Mouse (Mus musculus): ENCODE data around the gene Gdap2.

The Gdap2 gene

DNA sequence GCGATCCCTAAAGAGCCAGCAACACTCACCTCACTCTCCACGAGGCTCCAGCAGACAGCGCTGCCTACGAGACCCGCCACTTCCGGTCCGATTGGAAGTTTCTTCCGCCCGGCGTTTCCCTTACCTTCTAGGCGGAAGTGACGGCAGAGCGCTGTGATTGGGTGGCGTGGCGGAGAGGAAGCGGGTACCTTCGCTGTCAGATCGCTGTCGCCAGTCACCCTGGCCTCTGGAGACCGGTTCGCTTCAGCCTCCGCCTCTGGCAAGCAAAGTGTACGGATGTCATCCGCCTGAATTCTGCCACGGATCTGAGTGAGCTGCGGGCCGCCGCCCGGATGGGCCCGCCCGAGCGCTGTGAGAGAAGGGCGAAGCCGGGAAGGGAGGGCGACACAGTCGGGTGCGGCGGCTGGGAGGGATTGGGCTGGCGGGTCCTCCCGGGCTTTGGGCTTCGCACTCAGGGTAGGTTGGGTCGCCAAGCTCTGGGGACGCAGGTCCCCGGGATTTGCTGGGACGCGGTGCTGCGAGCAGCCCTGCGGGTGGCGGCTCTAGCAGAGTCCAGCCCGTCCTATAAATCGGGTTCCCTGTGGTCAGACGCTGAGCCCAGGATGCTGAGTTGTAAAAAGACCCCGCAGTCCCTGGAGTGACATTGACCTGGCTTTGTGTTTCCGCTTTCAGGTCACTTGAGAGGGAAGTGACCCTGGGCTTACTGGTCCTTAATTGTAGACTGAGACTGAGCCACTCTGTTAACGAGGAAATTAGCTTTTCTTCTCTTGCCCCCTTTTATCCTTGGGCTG lies at the start of gene Gdap2, which contains the start of gene Wdr3:
TSS of gene Gdap2 (plus strand) at position 67 of the 791 bp plus-strand sequence.
TSS of gene Wdr3 (minus strand) at position 93 of the 791 bp plus-strand sequence.
- peak; percentile 89 to 94 for DNase-seq (ENCODE audit: low spot score in 2 of 2)

DNA sequence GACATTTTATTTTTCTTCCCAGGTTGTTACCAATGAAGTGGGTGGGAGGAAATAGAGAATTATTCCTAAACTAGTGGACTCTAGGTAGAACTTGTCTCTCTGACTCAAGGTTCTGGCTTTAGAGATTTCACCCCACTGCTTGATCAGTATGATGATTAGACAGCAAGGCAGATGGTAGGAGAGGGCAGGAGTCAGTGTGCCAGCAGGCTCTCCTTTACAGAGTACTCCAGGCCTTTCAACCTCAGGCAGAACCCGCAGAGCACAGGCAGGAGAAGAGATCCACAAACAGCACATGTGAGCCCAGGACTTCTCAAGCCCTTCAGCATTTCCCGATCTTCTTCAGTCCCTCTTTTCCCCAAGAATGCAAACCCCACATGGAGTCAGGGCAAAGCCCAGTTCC lies 43.5 kb upstream of the Gdap2 start:
- no peak for DNase-seq (ENCODE audit: low spot score in 2 of 2)

DNA sequence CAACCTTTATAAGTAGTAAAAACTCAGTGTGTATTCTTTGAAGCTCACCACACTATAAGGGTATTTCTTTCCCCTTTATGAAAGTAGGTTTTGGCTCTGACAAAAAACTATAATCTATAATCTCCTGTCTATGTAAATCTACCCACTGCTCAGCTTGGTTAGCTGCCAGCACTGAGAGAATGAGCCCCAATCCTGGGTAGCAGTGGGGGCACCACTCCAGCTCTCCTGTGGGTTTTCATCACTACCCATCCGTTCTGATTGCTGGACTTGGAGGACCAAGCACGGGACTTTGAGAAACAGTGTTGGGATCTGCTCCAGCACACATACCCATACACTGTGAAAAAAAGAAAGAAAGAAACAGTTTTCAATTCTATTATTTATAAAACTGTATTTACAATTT lies 40.2 kb upstream of the Gdap2 start:
- no peak for DNase-seq (ENCODE audit: low spot score in 2 of 2)

DNA sequence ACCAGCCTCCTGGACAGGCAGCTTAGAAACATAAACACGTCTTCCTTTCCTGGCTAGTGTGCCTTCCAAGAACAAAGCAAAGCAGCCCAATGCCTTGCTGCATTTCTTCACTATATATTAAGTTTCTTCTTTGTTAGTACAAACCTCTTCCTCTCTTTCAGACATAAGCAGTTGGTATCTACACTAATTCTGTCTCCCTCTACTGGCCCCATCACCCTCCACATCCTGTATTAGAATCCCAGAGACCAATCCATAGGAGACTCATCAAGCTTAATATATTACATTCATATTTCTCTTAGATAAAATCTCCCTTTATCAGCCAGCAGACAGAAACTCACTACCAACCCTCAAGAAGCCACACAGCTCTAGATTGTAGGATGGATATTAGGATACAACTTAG lies 39.7 kb upstream of the Gdap2 start:
- DNase-seq (ENCODE audit: low spot score in 2 of 2), result no peak

DNA sequence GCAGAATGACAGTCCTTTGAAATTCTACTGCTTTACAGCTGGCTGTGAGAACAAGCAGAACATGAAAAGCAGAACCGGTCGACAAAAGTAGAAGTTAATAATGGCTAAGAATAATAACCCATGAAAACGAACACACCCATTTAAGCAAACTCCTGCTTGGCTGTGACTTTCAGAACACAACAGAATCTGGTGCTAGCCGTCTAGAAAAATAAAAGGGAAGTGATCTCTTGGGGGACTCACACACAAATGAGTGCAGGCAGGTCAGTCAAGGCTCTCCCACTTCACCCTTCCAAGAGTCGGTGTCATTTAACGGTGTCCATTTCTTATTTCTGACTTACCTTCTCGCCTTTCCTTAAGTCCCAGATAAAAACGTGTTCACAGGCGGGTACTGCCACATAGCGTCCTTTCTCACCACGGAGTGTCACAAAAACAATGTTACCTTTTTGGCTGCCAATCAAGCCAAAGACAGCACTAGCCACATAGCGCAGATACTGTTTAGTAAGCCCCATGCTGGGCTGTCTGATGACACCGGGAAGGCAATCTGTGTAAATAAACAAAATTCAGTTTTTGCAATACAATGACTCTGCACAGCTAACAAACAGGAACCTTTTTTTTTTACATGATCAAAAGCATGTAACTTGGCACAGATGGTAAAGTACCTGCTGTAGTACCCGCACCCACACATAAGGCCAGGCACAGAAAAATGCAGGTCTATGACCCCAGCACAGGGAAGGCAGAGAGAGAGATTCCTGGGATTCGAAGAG lies 1.3 kb upstream of the Gdap2 start:
- DNase-seq (ENCODE audit: low spot score in 2 of 2), result no peak

DNA sequence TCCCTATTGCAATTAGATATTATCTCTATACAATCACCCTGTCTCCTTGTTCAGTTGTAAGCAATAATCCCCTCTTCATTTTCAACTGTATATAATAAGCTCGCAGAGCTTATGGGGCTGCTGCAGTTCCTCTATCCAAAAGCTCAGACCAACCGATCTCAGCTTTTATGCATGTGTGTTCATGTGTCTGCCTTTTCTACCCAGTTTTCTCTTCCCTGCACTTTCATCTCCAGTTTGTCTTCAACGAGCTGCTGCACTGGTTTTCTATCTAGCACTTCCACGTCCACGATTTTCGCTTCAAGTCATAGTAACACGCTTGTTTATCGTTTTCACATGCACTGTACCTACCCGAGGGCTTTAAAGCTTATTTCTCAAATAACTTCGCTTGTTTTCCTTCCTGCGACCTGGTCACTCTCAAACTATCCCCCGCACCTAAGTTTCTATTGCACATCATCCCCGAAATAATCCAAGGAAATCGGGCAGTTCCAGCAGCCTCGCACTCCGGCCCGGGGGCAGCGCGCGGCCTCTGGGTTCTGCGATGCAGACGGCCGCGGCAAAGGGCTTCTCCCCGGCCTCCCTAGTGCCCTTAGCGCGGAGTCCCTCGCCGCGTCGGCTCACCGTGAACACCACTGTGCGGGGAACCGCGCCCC lies 391 bp upstream of the Gdap2 start:
- DNase-seq (ENCODE audit: low spot score in 2 of 2), result no peak

DNA sequence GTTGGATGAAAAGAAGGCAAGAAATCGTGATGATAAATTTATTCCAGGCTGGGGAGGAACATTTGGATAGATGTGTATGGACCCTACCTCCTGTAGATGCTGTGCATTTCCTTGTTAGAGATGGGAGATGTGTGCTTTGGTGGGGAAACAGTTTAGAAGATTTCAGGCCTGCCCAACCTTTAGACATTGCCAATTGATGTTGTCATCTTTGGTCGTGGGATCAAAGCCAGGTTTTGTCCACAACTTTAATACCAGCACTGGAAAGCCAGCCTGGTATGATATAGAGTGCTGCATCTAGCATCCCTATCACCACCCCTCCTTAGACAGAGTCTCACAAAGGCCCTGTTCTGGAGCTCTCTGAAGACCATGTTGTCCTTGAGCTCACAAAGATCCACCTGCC lies 1.4 kb downstream of the Gdap2 start:
- no peak for DNase-seq (ENCODE audit: low spot score in 2 of 2)

DNA sequence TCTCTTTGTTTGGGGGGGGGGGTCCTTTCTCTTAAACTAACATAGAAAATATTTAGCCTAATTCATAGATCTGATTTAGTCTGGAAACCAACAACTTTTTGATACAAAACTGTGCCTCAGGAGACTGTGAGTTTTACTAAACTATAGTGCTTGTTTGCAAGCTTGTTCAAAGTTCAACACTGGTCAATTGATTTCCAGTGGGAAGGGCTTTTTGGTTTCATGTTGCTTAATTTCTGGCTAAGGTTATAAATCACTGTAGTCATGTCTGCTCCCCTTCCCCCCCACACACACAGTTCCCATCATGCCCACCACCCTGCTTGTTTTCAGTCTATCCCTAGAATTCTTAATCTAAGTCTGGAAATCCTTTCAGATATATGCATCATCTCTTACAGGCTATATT lies 2.8 kb downstream of the Gdap2 start:
- DNase-seq (ENCODE audit: low spot score in 2 of 2), result no peak

DNA sequence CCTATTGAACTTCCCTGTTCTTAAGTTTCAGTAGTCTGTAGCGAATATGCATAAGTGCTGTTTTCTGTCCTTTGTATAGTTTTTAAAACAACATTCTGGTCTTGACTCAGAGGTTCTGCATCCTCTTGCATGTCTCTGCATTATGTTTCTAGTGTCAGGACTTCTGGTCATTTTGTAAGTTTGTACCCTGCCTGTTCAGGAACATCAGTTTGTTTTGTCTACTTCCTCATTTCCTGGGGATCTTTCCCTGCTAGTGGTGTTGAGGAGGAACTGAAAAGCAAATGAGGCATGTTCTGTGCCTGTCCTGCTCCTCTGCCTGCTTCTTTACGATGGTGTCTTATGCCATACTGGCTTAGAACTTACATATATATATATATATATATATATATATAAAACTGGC lies 13.8 kb downstream of the Gdap2 start:
- no peak for DNase-seq (ENCODE audit: low spot score in 2 of 2)

DNA sequence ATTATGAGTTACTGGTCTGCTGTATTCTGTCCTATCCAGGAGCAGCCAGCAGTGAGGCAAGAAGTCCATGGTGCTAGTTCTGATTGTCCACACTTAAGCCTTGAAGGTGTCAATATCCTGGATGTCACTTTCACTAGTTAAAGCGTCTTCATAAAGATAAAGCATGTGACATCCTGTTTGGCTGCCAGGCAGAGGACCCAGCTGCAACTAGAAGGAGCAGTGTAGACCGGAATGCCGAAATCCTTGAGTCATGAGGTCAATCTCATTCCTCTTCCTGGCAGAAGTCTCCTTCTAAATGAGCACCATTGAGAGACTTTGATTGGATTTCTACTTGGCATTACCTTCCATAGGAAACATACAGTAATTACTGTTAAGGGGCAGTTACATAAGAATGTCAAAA lies 18.3 kb downstream of the Gdap2 start:
- DNase-seq (ENCODE audit: low spot score in 2 of 2), result no peak

DNA sequence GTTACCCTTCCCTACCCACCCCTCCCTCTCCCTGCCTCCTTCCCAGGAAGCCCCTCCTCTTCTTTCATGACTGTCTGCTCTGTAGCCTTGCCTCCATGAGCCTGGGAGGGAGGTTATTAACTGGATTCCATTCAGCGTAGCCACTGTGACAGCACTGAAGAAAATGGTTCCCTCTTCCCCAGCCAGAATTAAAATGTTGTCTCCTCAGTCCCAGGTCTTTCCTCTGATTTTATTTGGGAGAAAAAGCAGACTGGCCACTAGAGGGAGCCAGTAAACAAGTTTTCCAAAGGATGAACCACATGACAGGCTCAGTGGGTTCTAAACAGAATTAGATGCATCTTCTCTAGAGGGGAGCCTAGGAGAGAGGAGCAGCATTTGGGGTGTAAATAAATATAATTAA lies 27.3 kb downstream of the Gdap2 start:
- DNase-seq (ENCODE audit: low spot score in 2 of 2), result peak; percentile 19 to 43

DNA sequence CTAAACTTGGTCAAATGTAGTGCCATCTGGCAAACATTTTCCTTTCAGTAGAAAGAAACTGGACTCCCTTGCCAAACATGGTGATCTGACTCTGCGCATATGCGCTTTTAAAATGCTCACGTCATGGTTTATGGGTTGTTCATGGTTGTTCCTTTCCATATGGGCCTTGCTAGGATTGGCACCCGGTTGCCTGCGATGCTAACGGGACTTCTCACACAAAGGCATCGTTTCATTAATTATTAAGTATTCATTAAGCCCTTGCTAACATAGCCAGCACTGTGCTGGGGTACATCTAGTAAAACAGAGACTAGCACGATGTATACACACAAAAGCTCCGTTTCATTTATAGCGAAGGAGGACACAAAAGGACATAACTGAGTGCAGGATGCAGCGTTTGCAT lies 27.7 kb downstream of the Gdap2 start:
- no peak for DNase-seq (ENCODE audit: low spot score in 2 of 2)

DNA sequence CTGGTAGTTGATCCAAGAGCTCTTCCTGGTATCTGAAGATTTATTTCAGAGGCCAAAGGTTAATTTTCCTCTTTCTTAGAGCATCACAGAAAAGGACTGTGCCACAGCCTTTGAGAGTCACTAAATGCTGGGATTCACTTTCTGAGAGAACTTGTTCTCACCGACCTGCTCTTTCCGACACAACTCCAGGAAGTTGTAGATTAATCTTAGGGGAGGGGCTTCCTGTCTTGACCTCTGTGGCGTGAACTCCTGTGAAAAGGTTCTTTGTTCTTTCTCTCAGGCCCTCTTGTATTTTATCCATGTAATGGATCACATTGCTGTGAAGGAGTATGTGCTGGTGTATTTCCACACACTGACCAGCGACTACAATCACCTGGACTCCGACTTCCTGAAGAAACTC lies 32.0 kb downstream of the Gdap2 start:
- DNase-seq (ENCODE audit: low spot score in 2 of 2), result no peak

DNA sequence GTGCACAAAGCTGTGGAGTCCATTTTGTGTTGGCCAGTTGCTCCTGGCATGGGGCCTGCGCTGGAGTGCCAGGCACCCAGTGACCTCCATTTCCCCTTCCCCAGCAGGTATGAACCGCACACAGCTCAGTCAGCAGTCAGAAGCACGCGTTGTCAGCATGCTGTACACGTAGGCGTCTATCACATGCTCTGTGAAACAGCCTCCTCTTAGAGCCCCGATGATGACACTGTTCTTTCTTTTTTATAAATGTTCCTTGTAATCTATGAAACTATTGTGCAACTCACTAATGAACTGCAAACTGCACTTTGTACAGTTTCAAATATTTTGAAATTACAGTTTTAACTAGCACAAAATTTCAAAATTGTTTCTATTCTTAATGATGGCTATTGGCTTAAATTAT lies 39.4 kb downstream of the Gdap2 start:
- no peak for DNase-seq (ENCODE audit: low spot score in 2 of 2)

DNA sequence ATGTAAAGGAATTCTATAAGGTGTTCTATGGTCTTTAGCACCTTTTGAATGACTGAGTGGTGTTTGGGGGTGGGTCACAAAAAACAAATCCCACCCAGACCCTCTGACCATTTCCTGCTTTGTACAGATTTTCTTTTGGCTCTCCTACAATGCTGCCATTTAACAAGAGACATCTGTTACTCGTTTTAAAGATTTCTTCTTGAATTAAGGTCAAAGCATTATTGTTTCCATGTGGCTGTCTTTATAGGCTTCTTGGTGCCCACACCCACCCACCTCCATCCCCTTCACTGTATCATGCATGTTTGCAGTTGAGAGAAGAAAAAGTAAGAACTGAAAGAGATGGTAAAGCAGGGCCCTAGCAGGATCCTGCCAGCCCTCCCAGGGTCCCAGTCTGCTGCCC lies 44.8 kb downstream of the Gdap2 start:
- no peak for DNase-seq (ENCODE audit: low spot score in 2 of 2)

DNA sequence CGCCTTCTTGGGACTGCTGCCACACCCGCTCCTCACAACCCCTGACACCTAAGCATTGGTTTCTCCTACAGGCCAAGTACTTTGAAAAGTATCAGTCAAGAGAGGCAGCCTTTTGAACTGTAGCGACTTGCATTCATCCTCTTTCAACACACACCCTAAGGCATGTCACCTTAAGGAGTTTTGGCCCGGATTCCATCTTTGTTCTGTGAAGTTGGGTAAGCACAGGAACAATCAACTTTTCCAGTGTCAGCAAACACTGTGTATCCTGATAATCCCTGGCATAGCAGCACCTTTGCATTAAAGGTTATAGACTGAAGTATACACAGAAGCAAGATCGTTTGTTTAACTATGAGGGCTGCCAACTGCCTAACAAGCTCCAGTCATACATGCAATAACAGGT lies 53.3 kb downstream of the Gdap2 start:
- no peak for DNase-seq (ENCODE audit: low spot score in 2 of 2)

DNA sequence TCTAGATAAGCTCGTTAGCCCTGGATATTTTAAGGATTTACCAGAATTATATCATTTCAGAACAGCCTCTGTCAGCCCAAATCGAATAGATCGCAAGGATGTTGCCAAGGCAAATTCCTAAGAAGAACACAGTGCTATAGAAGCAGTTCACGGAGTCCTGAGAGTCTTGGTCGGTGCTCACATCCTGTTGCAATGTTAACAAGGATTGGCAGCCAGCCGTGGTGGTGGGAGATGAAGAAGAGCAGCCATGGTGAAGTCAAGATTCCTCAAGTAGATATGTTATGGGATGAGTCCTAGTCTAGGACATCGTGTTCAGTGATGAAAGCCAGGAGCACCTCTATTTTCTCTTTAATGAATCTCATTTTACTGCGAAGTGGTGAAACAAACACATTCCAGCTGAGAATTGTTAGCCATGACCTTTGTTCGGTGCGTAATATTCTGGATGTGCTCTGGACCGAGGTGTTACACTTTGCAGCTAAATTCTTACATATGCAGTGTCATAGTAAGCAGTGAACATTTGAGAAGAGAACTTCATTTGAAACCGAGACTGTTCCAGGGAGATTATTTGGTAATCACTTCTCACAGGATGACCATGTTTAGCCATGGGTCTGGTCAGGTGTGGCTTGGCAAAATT lies 63.3 kb downstream of the Gdap2 start:
- no peak for DNase-seq (ENCODE audit: low spot score in 2 of 2)

DNA sequence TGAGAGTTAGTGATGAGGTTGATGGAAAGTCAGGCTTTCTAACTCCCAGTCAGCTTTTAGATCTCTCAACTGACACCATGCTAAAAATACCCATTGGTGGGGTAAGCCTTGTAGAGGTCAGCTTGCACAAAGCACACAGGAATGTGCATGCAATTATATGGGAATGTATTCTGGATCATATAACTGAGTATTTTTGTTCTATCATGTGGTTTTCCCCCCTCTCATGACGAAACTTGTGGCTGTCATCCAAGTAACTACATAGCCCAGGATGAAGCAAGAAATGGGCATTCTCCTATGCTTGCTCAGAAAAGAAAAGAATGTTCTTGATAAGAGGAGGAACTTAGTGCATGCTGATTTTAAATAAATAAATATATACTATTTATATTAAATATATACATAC lies 65.3 kb downstream of the Gdap2 start:
- DNase-seq (ENCODE audit: low spot score in 2 of 2), result no peak

DNA sequence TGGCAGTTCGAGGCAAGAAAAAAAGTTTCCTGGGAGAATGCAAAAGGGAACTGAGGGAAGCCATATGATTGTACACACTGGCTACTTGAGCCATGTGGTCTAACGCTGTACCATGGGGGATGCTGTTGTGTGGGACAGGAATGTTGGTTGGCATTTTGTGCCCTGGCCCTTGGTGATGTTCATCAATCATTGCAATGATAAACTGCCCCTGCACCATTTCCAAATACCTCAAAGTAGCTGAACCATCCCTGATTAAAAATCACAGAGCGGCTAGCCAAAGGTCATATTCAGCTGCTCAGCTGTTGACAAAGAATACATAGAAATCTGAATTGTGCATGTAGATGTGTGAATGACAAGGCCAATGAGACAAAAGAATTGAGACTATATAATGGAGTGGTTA lies 66.8 kb downstream of the Gdap2 start:
- no peak for DNase-seq (ENCODE audit: low spot score in 2 of 2)

DNA sequence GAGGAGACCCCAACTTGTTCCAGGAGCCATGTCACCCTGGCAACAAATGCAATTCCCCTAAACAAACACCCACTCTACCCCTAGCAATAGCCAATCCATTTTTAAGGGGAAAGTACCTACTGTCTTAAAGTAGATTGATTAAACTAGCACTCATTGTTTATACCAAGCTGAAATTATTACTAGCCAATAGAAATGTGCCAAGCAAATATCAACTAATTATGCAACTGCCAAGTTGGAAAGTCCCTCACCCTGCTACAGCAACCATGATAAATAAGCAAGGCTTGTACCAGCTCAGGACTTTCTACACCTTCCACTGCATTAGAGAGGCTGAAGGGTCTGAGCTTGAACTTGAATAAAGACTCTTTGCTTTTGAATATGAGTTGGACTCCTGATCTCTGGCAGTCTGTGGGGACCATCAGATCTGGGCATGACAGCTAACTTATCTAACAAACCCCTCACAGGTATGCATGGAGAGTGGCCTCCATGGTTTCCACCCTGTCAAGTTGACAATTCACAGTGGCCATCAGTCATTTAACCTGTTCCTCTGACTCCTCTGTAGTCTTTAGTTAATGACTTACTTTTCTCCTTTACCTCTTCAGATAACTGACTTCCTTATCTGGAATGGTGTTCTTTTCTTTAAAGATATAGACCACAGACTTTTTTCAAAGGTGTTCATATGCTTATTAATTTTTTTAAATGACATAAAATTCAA lies 74.7 kb downstream of the Gdap2 start:
- DNase-seq (ENCODE audit: low spot score in 2 of 2), result no peak

DNA sequence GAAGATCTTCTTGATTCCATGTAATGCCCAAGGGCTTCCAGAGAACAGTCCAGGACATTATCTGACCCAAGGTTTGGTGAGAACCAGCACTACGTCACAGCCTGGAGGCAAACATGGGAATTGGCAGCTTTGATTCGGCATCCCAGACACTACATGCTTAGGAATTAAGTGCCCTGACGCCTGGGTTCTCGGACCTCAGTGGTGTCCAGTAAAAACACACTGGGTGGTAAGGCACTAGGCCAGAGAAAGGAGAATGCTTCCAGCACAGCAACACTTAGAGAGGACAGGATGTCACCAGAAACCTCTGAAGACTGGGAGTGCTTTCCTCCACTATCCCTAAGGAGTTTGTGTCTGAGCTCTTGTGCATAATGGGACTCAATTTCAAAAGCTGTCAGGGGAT lies 80.0 kb downstream of the Gdap2 start:
- DNase-seq (ENCODE audit: low spot score in 2 of 2), result no peak

Data from right cerebral cortex, postnatal 36 days (tissue).